Mouse (Mus musculus) CH12.LX (cell line): ENCODE data around the gene Alkbh4.
"Not testable (repeated sequence)": the region's sequence is repeated elsewhere in the genome, so short reads cannot be mapped to it uniquely, and the experiment has no call there.

Experiments
- CTCF ChIP-seq, 2 experiments: IDR thresholded peaks in 1 of 2; conservative IDR thresholded peaks in 1 of 2; 2 replicates each; pipeline ENCODE4 v1.5.1; 2011 to 2012; ENCODE audit warnings: low read depth in 2 of 2, low read length in 2 of 2, improper control_type of control experiment in 1 of 2, inconsistent platforms in 1 of 2, mild to moderate bottlenecking in 1 of 2, moderate library complexity in 1 of 2
- E2F4 ChIP-seq: IDR thresholded peaks from 2 replicates; pipeline ENCODE4 v1.6.1; 2011; ENCODE audit warnings: low read depth, low read length, improper control_type of control experiment; ENCODE audit not compliant: insufficient replicate concordance
- ELF1 ChIP-seq: IDR thresholded peaks from 2 replicates; pipeline ENCODE4 v1.6.1; 2014; ENCODE audit warnings: low read depth, mild to moderate bottlenecking, inconsistent platforms, low read length, improper control_type of control experiment
- HCFC1 ChIP-seq: IDR thresholded peaks from 2 replicates; pipeline ENCODE4 v1.6.1; 2012; ENCODE audit warnings: low read depth, mild to moderate bottlenecking, inconsistent platforms, low read length, improper control_type of control experiment
- JUND ChIP-seq: conservative IDR thresholded peaks from 2 replicates; pipeline ENCODE4 v1.6.1; 2011; ENCODE audit warnings: low read depth, low read length, improper control_type of control experiment
- MAX ChIP-seq: IDR thresholded peaks from 2 replicates; pipeline ENCODE4 v1.6.1; 2011; ENCODE audit warnings: low read length, improper control_type of control experiment
- NRF1 ChIP-seq: IDR thresholded peaks from 2 replicates; pipeline ENCODE4 v1.6.1; 2014; ENCODE audit warnings: low read depth, mild to moderate bottlenecking, inconsistent platforms, low read length, improper control_type of control experiment, moderate library complexity
- RAD21 ChIP-seq: IDR thresholded peaks from 2 replicates; pipeline ENCODE4 v1.6.1; 2011; ENCODE audit warnings: low read depth, mild to moderate bottlenecking, low read length, improper control_type of control experiment, moderate library complexity
- TBP ChIP-seq: conservative IDR thresholded peaks from 2 replicates; pipeline ENCODE4 v1.6.1; 2011; ENCODE audit warnings: low read depth, low read length, improper control_type of control experiment
- UBTF ChIP-seq: IDR thresholded peaks from 2 replicates; pipeline ENCODE4 v1.6.1; 2012; ENCODE audit warnings: low read depth, mild to moderate bottlenecking, inconsistent platforms, low read length, improper control_type of control experiment, moderate library complexity
- USF1 ChIP-seq: IDR thresholded peaks from 2 replicates; pipeline ENCODE4 v1.6.1; 2014; ENCODE audit warnings: low read depth, mild to moderate bottlenecking, inconsistent platforms, low read length, improper control_type of control experiment
- ZC3H11A ChIP-seq: IDR thresholded peaks from 2 replicates; pipeline ENCODE4 v1.6.1; 2012; ENCODE audit warnings: low read depth, mild to moderate bottlenecking, inconsistent platforms, low read length, improper control_type of control experiment
- ZKSCAN1 ChIP-seq: IDR thresholded peaks from 2 replicates; pipeline ENCODE4 v1.6.1; 2012; ENCODE audit warnings: low read depth, inconsistent platforms, low read length, improper control_type of control experiment, borderline replicate concordance
- ZNF384 ChIP-seq: IDR thresholded peaks from 2 replicates; pipeline ENCODE4 v1.6.1; 2012; ENCODE audit warnings: low read depth, low read length, improper control_type of control experiment, inconsistent platforms

GRCm38 (mm10) chr5:136160084-136160483, 24.1 kb downstream of the Alkbh4 start:
- TF ChIP-seq RAD21; CTCF (conservative IDR thresholded peaks at IDR 0.05 in 1 of 2, IDR thresholded peaks at IDR 0.05 in 1 of 2; ENCODE audit: low read depth in 2 of 2, low read length in 2 of 2); MAX; USF1; ELF1; ZC3H11A; ZNF384; UBTF; JUND; HCFC1; E2F4; ZKSCAN1; NRF1; TBP: not testable (repeated sequence)
